Mouse (Mus musculus) gastrocnemius, adult 8-10 months (tissue): ENCODE data around the gene Gm21149. TPM values are rescaled to one million over a fixed set of nuclear protein-coding genes. Genes with fewer than 3 reads are reported as not detected.
"Not testable (repeated sequence)": the region's sequence is repeated elsewhere in the genome, so short reads cannot be mapped to it uniquely, and the experiment has no call there.

Source experiments
- DNase-seq, 2 experiments: peaks; one replicate each; pipeline ENCODE4 v3.0.0; 2022; ENCODE audit warnings: low spot score in 2 of 2
- total RNA-seq, 4 experiments: library from RNA; stranded (reverse); gene quantifications; 2 replicates each; pipeline ENCODE4 v1.2.4; 2022

The Gm21149 gene
- total RNA-seq = not detected

GRCm38 (mm10) chr5:15476423-15476822, at the start of gene Gm21149:
Gene Gm21149, minus strand, starts transcription at chr5:15476523.
- not testable (repeated sequence) for DNase-seq

- not testable (repeated sequence) for DNase-seq
Measured at GRCm38 (mm10) chr5:15522470-15522869, 46.1 kb upstream of the Gm21149 start.

GRCm38 (mm10) chr5:15522028-15522427, 45.7 kb upstream of the Gm21149 start:
- DNase-seq = not testable (repeated sequence)

GRCm38 (mm10) chr5:15520418-15520817, 44.1 kb upstream of the Gm21149 start:
- not testable (repeated sequence) for DNase-seq

GRCm38 (mm10) chr5:15517150-15517549, 40.8 kb upstream of the Gm21149 start:
- not testable (repeated sequence) for DNase-seq

GRCm38 (mm10) chr5:15512236-15512635, 35.9 kb upstream of the Gm21149 start:
- DNase-seq = not testable (repeated sequence)

GRCm38 (mm10) chr5:15509911-15510310, 33.6 kb upstream of the Gm21149 start:
- DNase-seq = not testable (repeated sequence)

GRCm38 (mm10) chr5:15508460-15509451, 32.4 kb upstream of the Gm21149 start:
- not testable (repeated sequence) for DNase-seq

DNA sequence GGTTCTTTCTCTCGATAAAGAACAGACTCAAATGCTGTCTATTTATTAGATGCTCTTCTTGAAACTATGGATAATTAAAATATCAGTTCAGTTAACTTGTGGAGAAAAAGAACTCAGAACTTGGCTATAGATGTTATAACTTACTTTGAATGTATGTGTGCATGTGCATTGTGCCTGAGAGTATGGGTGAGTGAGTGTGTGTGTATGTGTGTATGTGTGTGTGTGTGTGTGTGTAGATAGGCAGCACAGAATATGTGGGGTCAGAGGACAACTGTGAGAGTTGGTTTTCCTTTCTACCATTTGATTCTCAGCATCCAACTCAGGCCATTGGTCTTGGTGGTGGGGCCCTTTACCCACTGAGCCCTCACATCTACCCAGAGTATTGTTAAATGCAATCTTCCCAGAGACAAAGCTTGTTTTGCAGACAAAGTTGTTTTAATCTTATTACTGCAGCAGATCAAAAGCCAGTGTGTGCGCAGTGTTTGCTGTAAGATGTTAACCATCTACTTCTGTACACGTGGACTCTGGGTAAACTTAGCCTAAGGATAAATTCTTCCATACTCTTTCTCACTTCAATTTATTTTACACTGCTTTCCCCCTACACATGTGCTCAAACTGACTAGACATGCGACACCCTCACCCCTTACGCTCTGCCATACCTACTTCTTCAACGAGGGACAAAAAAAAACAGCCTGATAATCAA, 31.6 kb upstream of the Gm21149 start:
- not testable (repeated sequence) for DNase-seq

DNA sequence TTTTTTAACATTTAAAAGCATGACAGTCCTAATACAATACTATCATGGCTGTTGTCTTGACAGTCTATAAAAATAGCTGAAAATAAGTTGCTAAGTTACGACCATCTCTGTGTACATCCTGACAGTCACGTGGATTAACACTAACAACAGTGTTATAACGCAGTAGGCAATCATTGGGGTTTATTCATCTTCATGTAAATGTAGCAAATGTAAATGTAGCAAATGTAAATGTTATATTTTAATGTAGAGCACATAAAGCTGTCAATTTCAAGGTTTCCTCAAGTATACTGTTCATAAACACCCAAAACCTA, 30.9 kb upstream of the Gm21149 start:
- DNase-seq = no peak

GRCm38 (mm10) chr5:15506575-15507308, 30.4 kb upstream of the Gm21149 start:
- no peak for DNase-seq

GRCm38 (mm10) chr5:15498774-15499400, 22.6 kb upstream of the Gm21149 start:
- not testable (repeated sequence) for DNase-seq

DNA sequence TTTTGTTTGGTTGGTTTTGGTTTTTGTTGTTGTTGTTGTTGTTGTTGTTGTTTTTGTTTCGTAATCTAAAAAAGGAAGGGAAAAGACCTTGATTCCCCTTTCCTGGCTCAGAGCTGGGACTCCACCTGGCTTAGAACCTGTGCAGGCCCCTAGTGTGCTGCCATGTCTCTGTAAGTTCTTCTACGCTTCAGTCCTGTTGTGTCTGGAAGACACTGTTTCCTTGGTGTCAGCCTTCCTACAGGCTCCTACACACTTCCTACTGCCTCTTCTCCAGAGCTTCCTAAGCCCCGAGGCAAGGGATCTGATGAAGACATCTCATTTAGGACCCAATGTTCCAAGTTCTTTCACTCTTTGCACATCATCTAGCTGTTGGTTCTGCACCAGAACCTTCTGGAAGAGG, 22.0 kb upstream of the Gm21149 start:
- not testable (repeated sequence) for DNase-seq

GRCm38 (mm10) chr5:15490934-15491333, 14.6 kb upstream of the Gm21149 start:
- not testable (repeated sequence) for DNase-seq

- DNase-seq = no peak
Measured at GRCm38 (mm10) chr5:15488743-15489142, 12.4 kb upstream of the Gm21149 start.

GRCm38 (mm10) chr5:15484616-15485015, 8.3 kb upstream of the Gm21149 start:
- DNase-seq = not testable (repeated sequence)

GRCm38 (mm10) chr5:15483576-15483975, 7.3 kb upstream of the Gm21149 start:
- DNase-seq = not testable (repeated sequence)

GRCm38 (mm10) chr5:15482815-15483214, 6.5 kb upstream of the Gm21149 start:
- peak; percentile 5 to 9 for DNase-seq

- DNase-seq = not testable (repeated sequence)
Measured at GRCm38 (mm10) chr5:15470141-15470540, 6.2 kb downstream of the Gm21149 start.

- not testable (repeated sequence) for DNase-seq
Measured at GRCm38 (mm10) chr5:15467768-15468167, 8.6 kb downstream of the Gm21149 start.

- not testable (repeated sequence) for DNase-seq
Measured at GRCm38 (mm10) chr5:15466218-15466617, 10.1 kb downstream of the Gm21149 start.
